Mouse (Mus musculus) kidney, postnatal 10 days (tissue): ENCODE measurements around the gene Klk4.

Experiments
- DNase-seq: peaks from one replicate; pipeline ENCODE4 v3.0.0; 2021; ENCODE audit warnings: mixed read lengths

The Klk4 gene

DNA sequence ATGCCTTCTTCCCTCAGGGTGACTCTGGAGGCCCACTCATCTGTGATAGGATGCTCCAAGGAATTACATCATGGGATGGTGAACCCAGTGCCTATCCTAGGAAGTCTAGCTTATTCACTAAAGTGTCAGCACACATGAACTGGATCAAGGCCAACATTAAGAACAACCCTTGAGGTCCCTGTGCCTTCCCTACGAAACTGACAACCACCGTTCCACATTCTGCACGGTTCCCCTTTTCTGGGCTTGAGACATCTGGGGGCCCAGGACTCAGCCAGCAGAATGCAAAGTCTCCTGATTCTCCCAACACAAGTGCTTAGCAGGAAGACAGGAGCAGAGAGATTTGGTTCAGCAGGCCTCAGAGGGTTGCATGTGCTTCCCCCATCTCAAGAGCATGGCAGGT, 39.6 kb downstream of the Klk4 start:
- DNase-seq, result no peak

DNA sequence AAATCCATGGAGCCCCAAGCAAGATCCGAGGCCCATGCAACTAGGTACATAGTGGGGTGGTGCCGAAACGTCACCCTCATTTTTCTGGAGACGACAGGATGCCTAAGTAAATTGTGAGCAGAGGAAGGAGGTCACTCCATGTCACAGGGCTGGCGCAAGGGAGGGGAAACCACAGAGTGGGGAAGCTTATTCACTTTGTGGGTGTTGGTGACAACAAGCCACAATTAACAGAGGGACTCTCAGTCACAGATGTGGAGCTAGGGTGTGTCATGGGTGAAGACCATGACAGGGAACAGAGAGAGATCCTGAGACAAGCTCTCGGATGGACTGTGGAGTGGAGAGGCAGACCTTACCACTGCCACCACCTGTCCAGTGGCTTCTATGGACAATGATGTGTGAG, 40.1 kb downstream of the Klk4 start:
- no peak for DNase-seq

DNA sequence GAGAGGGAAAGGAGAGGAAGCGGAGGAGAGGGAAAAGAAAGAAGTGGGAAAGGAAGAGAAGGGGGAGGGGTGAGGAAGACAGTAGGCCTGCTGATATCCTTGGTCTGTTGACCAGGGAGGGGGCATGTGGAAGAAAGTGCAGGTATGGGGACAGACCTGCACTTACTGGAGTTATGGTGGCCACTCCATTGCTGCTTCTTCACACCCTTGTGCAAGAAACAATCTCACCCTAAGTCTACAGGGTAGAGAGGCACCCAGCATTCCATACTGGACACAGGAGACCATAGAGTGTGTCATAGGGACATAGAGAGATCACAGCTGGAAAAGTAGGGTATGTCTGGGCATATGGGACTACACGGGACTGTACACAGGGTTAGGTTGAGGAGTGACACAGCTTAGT, 41.0 kb downstream of the Klk4 start:
- no peak for DNase-seq

DNA sequence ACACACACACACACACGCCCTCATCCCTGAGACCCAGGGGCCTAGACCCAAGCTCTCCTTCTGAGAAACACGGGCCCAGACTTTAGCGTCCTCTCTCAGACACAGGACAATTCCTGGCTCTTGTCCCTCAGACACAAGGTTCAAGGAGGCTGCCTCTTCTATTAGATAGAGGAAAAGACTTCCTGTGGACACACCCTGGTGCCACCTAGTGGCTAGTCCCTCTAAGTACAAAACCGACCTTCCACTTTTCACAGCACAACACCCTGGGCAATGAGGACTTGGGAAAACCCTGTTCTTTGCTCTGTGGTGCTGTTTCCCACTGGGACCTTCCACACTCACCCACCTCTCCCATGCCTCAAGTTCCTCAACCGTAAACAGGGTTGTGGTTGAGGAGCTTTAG, 45.0 kb downstream of the Klk4 start:
- DNase-seq, result no peak

DNA sequence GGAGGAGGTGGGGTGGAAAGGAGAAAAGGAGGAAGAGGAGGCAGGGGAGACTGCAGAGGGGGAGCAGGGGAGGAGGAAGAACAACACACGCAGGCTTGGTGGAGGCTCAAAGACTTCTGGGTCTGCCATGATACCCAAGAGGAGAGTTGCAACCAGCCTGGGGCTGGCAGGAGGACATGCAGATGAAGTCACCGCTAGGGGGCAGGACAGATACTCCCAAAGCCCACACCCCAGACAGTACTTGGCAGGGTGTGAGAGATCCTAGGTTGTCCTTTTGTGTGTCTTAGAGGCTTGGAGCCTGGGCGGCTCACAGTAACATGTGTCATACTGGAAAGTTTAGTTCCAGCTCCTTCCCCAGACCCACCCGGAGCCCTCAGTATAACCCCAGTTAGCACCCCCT, 47.6 kb downstream of the Klk4 start:
- peak; percentile 53 for DNase-seq

DNA sequence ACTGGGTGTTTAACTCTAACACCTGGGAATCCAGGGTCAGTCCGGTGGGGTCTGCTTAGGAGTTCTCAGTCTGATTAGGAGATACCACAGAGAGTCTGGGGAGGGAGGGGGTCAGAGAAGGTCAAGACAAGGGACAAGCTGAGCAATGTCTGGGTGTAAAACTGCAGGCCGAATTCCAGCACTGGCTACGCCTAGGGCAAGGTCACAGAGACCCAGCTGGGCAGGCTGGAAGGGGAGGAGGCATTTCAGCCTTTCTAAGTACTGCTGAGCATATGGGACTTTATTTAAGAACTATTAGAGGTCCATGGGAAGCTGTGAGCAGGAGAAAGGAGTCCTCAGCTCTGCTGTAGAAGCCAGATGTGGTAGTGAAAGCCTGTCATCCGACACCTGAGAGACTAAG, 51.4 kb downstream of the Klk4 start:
- no peak for DNase-seq

DNA sequence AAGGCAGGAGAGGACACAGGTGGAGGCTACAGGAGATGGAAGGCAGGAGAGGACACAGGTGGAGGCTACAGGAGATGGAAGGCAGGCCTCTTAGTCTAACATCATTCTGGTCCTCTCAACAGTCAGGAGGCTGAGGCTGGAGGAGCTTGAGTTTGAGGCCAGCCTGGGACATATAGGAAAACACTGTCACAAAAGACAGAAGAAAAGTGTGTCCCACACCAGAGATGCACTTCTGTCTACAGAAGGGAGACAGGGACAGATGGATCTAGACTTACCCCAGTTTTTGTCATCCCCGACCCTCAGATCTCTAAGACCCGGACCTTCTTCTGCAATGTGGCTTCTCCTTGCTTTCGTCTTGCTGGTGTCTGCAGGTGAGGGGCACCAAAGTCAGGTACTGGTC, 52.5 kb downstream of the Klk4 start, which contains the start of gene Klk15:
Gene Klk15, plus strand, starts transcription at position 301 of the 400 bp plus-strand sequence.
- no peak for DNase-seq

DNA sequence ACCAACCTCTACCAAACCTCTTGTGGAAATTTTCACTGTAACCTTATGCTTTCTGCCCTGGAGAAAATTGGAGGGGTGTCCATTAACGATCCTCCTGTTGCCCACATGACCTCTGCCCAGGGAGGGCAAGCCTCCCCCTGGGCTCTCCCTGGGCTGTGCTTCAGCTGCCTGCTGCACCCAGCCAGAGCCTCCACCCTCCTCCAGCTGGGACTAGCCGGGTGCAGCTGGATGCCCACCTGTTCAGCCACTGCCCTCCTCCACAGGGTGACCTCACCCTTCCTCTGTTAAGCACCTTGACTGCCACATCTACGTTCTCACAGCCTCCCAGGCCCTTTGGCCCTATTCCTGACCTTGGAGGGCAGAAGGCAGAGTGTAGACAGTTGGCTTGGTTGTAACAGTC, 53.8 kb downstream of the Klk4 start:
- DNase-seq, result peak; percentile 42
